In the genomic region with DNA sequence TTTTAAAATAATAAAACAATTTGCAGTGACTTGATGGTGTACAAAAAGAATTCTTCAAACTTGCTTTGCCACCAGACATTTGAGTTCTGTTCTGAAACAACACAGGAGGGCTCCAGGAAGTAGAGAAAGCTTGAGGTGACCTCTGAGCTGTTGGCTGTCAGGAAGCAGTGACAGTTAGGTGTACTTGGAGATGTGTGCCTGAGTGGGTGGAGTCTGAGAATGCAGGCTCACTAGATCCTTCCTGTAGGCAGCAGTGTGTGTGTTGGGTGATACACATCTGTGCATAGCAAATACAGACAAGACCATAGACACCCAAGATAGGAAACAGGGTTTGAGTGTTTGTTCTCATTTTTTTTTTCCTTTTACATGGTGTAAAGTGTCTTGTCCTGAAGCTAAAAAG, we compare ENCODE assay signal across 23 mouse cellular contexts. TPM values are rescaled to one million over a fixed set of nuclear protein-coding genes. Genes with fewer than 3 reads are reported as not detected.
DNase-seq lines count a peak whose midpoint lies in the region; ATAC-seq and TF ChIP-seq lines count a peak whose summit lies in the region.
"Had no signal": no experiment of that assay in that cellular context is flagged by ENCODE, and none has a peak within 500 bp of the region (broad histone marks: within the 10 kb centered on the region; RNA-seq: fewer than 3 reads in every experiment).

No protein-coding gene starts in this region.

- H3K4me1 ChIP-seq in liver, embryonic 11.5 days (replicated peaks; ENCODE audit: control insufficient read depth, insufficient read depth, low read length): no peaks in the 10 kb centered on the region
- H3K4me1 ChIP-seq in liver, postnatal 0 days (ENCODE audit: insufficient read depth): no peaks in the 10 kb centered on the region
- no peaks in the 10 kb centered on the region for H3K4me1 ChIP-seq in stomach, postnatal 0 days (replicated peaks; ENCODE audit: control insufficient read depth, insufficient read depth)
- H3K4me1 ChIP-seq: embryonic facial prominence, embryonic 10.5 days; midbrain, embryonic 15.5 days; neural tube, embryonic 12.5 days had no signal

- H3K4me2 ChIP-seq in liver, embryonic 11.5 days: no peak overlapping the region
- no peak overlapping the region for H3K4me2 ChIP-seq in liver, postnatal 0 days (ENCODE audit: low read depth, low read length)
- H3K4me2 ChIP-seq in stomach, postnatal 0 days (replicated peaks; ENCODE audit: low read depth): no peak overlapping the region
- H3K4me2 ChIP-seq: heart, embryonic 11.5 days; midbrain, embryonic 15.5 days; neural tube, embryonic 12.5 days had no signal

- H3K9me3 ChIP-seq in liver, embryonic 11.5 days (ENCODE audit: control insufficient read depth, low read length): no peaks in the 10 kb centered on the region
- no peaks in the 10 kb centered on the region for H3K9me3 ChIP-seq in liver, postnatal 0 days (ENCODE audit: low read length)
- no peaks in the 10 kb centered on the region for H3K9me3 ChIP-seq in stomach, postnatal 0 days (ENCODE audit: control insufficient read depth, low read length)
- H3K9me3 ChIP-seq: embryonic facial prominence, embryonic 10.5 days; midbrain, embryonic 15.5 days; neural tube, embryonic 12.5 days had no signal

- no peak overlapping the region for H3K27ac ChIP-seq in liver, embryonic 11.5 days (ENCODE audit: low read depth, low read length)
- no peak overlapping the region for H3K27ac ChIP-seq in liver, postnatal 0 days (ENCODE audit: low read depth)
- no peak overlapping the region for H3K27ac ChIP-seq in stomach, postnatal 0 days (replicated peaks)
- H3K27ac ChIP-seq: embryonic facial prominence, embryonic 10.5 days; liver, embryonic 14.5 days; midbrain, embryonic 15.5 days; neural tube, embryonic 12.5 days had no signal

- no peak for DNase-seq in liver, embryonic 11.5 days (ENCODE audit: low spot score)
- DNase-seq in liver, postnatal 0 days: no peak
- DNase-seq in stomach, postnatal 0 days (ENCODE audit: low spot score): no peak
- peak; percentile 32 for DNase-seq in yolk sac, embryonic 10.5 days (ENCODE audit: low spot score)
- no peak for DNase-seq in testis, postnatal 14 days (ENCODE audit: low spot score)
- no peak for DNase-seq in testis, postnatal 10 days (ENCODE audit: low spot score)
- DNase-seq: B cell, adult 2 months; cerebellum, postnatal 14 days; forebrain, postnatal 0 days; gastrocnemius, postnatal 10 days; heart, postnatal 4 days; kidney, adult 11 months; kidney, postnatal 25 days; lung, postnatal 14 days; right cerebral cortex, postnatal 14 days had no signal

- no peak overlapping the region for H3K9ac ChIP-seq in liver, embryonic 11.5 days (ENCODE audit: low read depth, low read length)
- no peak overlapping the region for H3K9ac ChIP-seq in liver, postnatal 0 days (replicated peaks)
- no peak overlapping the region for H3K9ac ChIP-seq in stomach, postnatal 0 days (ENCODE audit: low read length)
- H3K9ac ChIP-seq: forebrain, postnatal 0 days; liver, embryonic 14.5 days; midbrain, embryonic 15.5 days; neural tube, embryonic 12.5 days had no signal

- TF ChIP-seq EP300 in liver, postnatal 0 days (IDR thresholded peaks at IDR 0.05; ENCODE audit: low read depth): no peak
- no peak for TF ChIP-seq EP300 in stomach, postnatal 0 days (optimal IDR thresholded peaks at IDR 0.05)

- peak; percentile 57; the same call in 1 of the 2 replicates for ATAC-seq in liver, embryonic 11.5 days (replicated peaks; ENCODE audit: low FRiP score)
- ATAC-seq in liver, postnatal 0 days: no peak
- ATAC-seq in granulocyte monocyte progenitor cell, adult 5-6 weeks (replicated peaks; ENCODE audit: poor library complexity, severe bottlenecking): peak; percentile 30; the same call in 1 of the 2 replicates
- 0 out of 2 replicates have a peak, but pooled peaks have one; percentile 56 for ATAC-seq in stomach, postnatal 0 days (ENCODE audit: low FRiP score, low TSS enrichment)
- ATAC-seq in megakaryocyte, adult 5-6 weeks (ENCODE audit: poor library complexity, severe bottlenecking): no peak
- ATAC-seq: forebrain, postnatal 0 days; midbrain, embryonic 15.5 days had no signal

- H3K27me3 ChIP-seq in liver, embryonic 11.5 days (replicated peaks; ENCODE audit: control insufficient read depth, insufficient read depth, low read length): no peaks in the 10 kb centered on the region
- H3K27me3 ChIP-seq in liver, postnatal 0 days (ENCODE audit: insufficient read depth, low read length): no peaks in the 10 kb centered on the region
- no peaks in the 10 kb centered on the region for H3K27me3 ChIP-seq in stomach, postnatal 0 days (ENCODE audit: control insufficient read depth, insufficient read depth, low read length)
- H3K27me3 ChIP-seq: midbrain, embryonic 15.5 days; neural tube, embryonic 12.5 days had no signal

- no peak for TF ChIP-seq CTCF in liver, postnatal 0 days (IDR thresholded peaks at IDR 0.05; ENCODE audit: low read depth)
- no peak for TF ChIP-seq CTCF in stomach, postnatal 0 days (IDR thresholded peaks at IDR 0.05; ENCODE audit: low read depth)

- no peak overlapping the region for H3K4me3 ChIP-seq in liver, embryonic 11.5 days (ENCODE audit: low read depth, low read length)
- H3K4me3 ChIP-seq in liver, postnatal 0 days (ENCODE audit: low read depth, low read length): no peak overlapping the region
- no peak overlapping the region for H3K4me3 ChIP-seq in stomach, postnatal 0 days (ENCODE audit: low read depth, low read length)
- H3K4me3 ChIP-seq: embryonic facial prominence, embryonic 10.5 days; erythroblast, embryonic 14.5 days; midbrain, embryonic 15.5 days; neural tube, embryonic 12.5 days had no signal

- no peaks in the 10 kb centered on the region for H3K36me3 ChIP-seq in liver, embryonic 11.5 days (ENCODE audit: control insufficient read depth, insufficient read depth, low read length)
- no peaks in the 10 kb centered on the region; the same call in 1 of the 2 replicates for H3K36me3 ChIP-seq in liver, postnatal 0 days (replicated peaks; ENCODE audit: insufficient read depth, low read length)
- peaks cover 4% of the 10 kb centered on the region; the same call in 1 of the 2 replicates for H3K36me3 ChIP-seq in stomach, postnatal 0 days (ENCODE audit: control insufficient read depth, insufficient read depth, low read length)
- H3K36me3 ChIP-seq: midbrain, embryonic 15.5 days; neural tube, embryonic 12.5 days had no signal

RNA-seq across cellular contexts. Expression of gene Fmc1, which starts 20.5 kb away (rescaled TPM):
- polyA plus RNA-seq in liver, embryonic 11.5 days (2014; fragmentation: Nextera tagmentation; extraction: Ambion mirVana): 141 and 146 TPM in 2 replicates
- polyA plus RNA-seq in liver, postnatal 0 days (2015; fragmentation: Nextera tagmentation; extraction: Ambion mirVana): 127 and 139 TPM in 2 replicates
- total RNA-seq in granulocyte monocyte progenitor cell, adult 5-6 weeks (2014; fragmentation: Nextera tagmentation): 128 and 160 TPM in 2 replicates
- total RNA-seq in granulocyte monocyte progenitor cell, adult 5-6 weeks (2017): 61.3 and 84.4 TPM in 2 replicates
- polyA plus RNA-seq in stomach, postnatal 0 days (2015; fragmentation: Nextera tagmentation; extraction: Ambion mirVana): 157 and 166 TPM in 2 replicates
- total RNA-seq in megakaryocyte, adult 5-6 weeks (2015): 48.0 and 66.4 TPM in 2 replicates
- 21.9 and 31.2 TPM in 2 replicates for total RNA-seq in megakaryocyte, adult 5-6 weeks (2017)

RNA-seq across cellular contexts. Expression of gene Luc7l2, which starts 38.3 kb away (rescaled TPM):
- 39.7 and 46.2 TPM in 2 replicates for polyA plus RNA-seq in liver, embryonic 11.5 days (2014; fragmentation: Nextera tagmentation; extraction: Ambion mirVana)
- 18.0 and 19.1 TPM in 2 replicates for polyA plus RNA-seq in liver, postnatal 0 days (2015; fragmentation: Nextera tagmentation; extraction: Ambion mirVana)
- 176 TPM in 2 replicates for total RNA-seq in granulocyte monocyte progenitor cell, adult 5-6 weeks (2014; fragmentation: Nextera tagmentation)
- 185 and 219 TPM in 2 replicates for total RNA-seq in granulocyte monocyte progenitor cell, adult 5-6 weeks (2017)
- 19.2 and 24.2 TPM in 2 replicates for polyA plus RNA-seq in stomach, postnatal 0 days (2015; fragmentation: Nextera tagmentation; extraction: Ambion mirVana)
- total RNA-seq in megakaryocyte, adult 5-6 weeks (2015): 143 and 149 TPM in 2 replicates
- 159 and 180 TPM in 2 replicates for total RNA-seq in megakaryocyte, adult 5-6 weeks (2017)

Comparison
In these comparisons a context has a peak if more than half of its experiments do, and no peak if none do; other contexts are left out.
1. ATAC-seq: peak in liver, embryonic 11.5 days (single experiment), granulocyte monocyte progenitor cell, adult 5-6 weeks (single experiment) and stomach, postnatal 0 days (single experiment); none in liver, postnatal 0 days (single experiment) and megakaryocyte, adult 5-6 weeks (single experiment).